Mouse (Mus musculus) forebrain, embryonic 10.5 days (tissue): ENCODE results near the gene E130208F15Rik. TPM values are rescaled to one million over a fixed set of nuclear protein-coding genes. Genes with fewer than 3 reads are reported as not detected.

ENCODE experiments used
- DNase-seq: peaks from one replicate; pipeline ENCODE4 v3.0.0-alpha.2; 2017; ENCODE audit warnings: low spot score; ENCODE audit errors: extremely low spot score
- H3K27ac ChIP-seq: fragments of 300-500 bp; sonication (generic); 2 replicates; pipeline ENCODE4 v1.5.1; 2016; ENCODE audit warnings: mild to moderate bottlenecking
- H3K27me3 ChIP-seq: fragments of 300-500 bp; sonication (generic); 2 replicates; pipeline ENCODE4 v1.6.1; 2016; ENCODE audit warnings: mild to moderate bottlenecking; ENCODE audit not compliant: poor library complexity, severe bottlenecking
- H3K36me3 ChIP-seq: fragments of 300-500 bp; sonication (generic); replicated peaks from 2 replicates; pipeline ENCODE4 v1.6.1; 2016; ENCODE audit warnings: mild to moderate bottlenecking, moderate library complexity
- H3K4me1 ChIP-seq: fragments of 300-500 bp; sonication (generic); 2 replicates; pipeline ENCODE4 v1.6.1; 2016
- H3K4me3 ChIP-seq: fragments of 300-500 bp; sonication (generic); 2 replicates; pipeline ENCODE4 v1.5.1; 2016; ENCODE audit warnings: mild to moderate bottlenecking, moderate library complexity
- H3K9me3 ChIP-seq: fragments of 300-500 bp; sonication (generic); 2 replicates; pipeline ENCODE4 v1.6.1; 2016; ENCODE audit warnings: mild to moderate bottlenecking, moderate library complexity
- WGBS: fragments of 180-500 bp; shearing (Covaris S2); methylation state at CpG from one replicate; pipeline ENCODE4 v1.1.7; 2016; 5-methylcytosine and 5-hydroxymethylcytosine counted together
- polyA plus RNA-seq: library from polyadenylated mRNA; unstranded; fragments of >200 nt; fragmentation: Nextera tagmentation; extraction: Ambion mirVana; gene quantifications from 2 replicates; pipeline ENCODE4 v1.2.1, GENCODE M21; 2016

The E130208F15Rik gene
- polyA plus RNA-seq, 1 experiment from 2014 or later: 3.0 TPM

- 48% methylated on average over 10 of the region's 10 CpGs for WGBS
- peaks cover 22% of the 10 kb centered on the region for H3K36me3 ChIP-seq
- peaks cover 13% of the 10 kb centered on the region; the same call in 1 of the 2 replicates for H3K27me3 ChIP-seq
- H3K27ac ChIP-seq: peak overlapping the region; percentile 65
- H3K9me3 ChIP-seq: no peaks in the 10 kb centered on the region
- peaks cover 39% of the 10 kb centered on the region for H3K4me1 ChIP-seq
- H3K4me3 ChIP-seq: peak overlapping the region; percentile 22; the same call in 1 of the 2 replicates
- DNase-seq: no peak
These were observed 31.7 kb upstream of the E130208F15Rik start for GRCm38 (mm10) chr7:30289714-30290399.

DNA sequence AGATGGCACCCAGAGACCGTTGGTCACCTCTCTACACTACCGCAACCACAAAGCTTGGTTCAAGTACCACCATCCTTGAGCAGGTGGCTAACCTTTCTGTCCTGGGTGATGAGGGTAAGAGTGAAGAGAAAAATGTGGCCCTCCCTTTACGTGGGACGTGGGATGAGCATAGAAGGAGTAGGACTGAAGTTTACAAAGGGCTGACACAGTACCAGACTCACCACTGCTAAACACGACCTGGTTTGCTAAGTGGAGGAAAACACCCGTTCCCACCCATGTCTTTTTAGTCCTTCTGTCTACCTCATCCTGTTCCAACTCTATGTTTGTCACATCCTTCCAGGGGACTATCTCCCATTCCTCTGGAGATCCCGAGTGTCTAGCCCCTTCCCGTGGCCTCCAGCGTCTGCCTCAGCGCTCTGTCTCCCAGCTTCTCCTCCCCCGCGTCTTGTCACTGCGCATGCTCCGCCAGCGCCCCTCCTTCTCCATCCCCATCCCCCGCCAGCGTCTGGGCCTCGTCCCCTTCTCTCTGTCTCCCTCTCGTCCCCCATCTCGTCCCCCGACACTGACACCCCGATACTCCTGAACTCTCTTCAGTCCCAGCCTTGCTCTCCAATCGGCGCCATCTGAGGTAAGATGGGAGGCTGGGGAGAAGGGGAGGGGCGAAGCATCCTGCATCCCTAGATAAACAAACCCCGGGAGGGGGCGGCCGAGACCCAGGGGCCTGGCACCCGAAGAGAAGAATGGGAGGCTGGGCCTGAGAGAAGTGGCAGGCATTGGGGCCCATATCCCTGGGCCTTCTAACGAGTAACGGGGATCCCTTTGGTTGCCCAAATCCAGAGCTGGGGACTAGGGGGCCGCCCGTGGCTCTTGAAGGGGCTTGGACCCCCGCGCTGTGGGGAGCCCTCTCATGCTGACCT lies 30.1 kb upstream of the E130208F15Rik start, which contains the start of gene Clip3:
Gene Clip3, plus strand, starts transcription at position 514 of the 917 bp plus-strand sequence.
- H3K27ac ChIP-seq: peak within 1 kb of the TSS; percentile 94
- H3K36me3 ChIP-seq: peaks cover 38% of the 10 kb centered on the region
- peaks cover 38% of the 10 kb centered on the region for H3K4me1 ChIP-seq
- H3K9me3 ChIP-seq: no peaks in the 10 kb centered on the region
- H3K27me3 ChIP-seq: peaks cover 13% of the 10 kb centered on the region; the same call in 1 of the 2 replicates
- DNase-seq: peak; percentile 81
- WGBS: 7% methylated on average over 35 of the region's 35 CpGs
- H3K4me3 ChIP-seq: peak within 1 kb of the TSS; percentile 93

- DNase-seq: no peak
- no peak overlapping the region for H3K27ac ChIP-seq
- no peaks in the 10 kb centered on the region for H3K9me3 ChIP-seq
- H3K27me3 ChIP-seq: peaks cover 9% of the 10 kb centered on the region; the same call in 1 of the 2 replicates
- H3K4me3 ChIP-seq: no peak overlapping the region
- peaks cover 33% of the 10 kb centered on the region for H3K4me1 ChIP-seq
- WGBS: 90% methylated on average over 13 of the region's 13 CpGs
- H3K36me3 ChIP-seq: peaks cover 61% of the 10 kb centered on the region
These were observed 27.7 kb upstream of the E130208F15Rik start for GRCm38 (mm10) chr7:30293795-30294194.

- Histone ChIP-seq H3K4me3 (no peak overlapping the region), H3K9me3 (no peaks in the 10 kb centered on the region), H3K27ac (no peak overlapping the region), H3K36me3 (peaks cover 66% of the 10 kb centered on the region), H3K4me1 (peaks cover 31% of the 10 kb centered on the region), H3K27me3 (peaks cover 4% of the 10 kb centered on the region; the same call in 1 of the 2 replicates)
- WGBS: 94% methylated on average over 5 of the region's 5 CpGs
- no peak for DNase-seq
These were observed 27.2 kb upstream of the E130208F15Rik start for GRCm38 (mm10) chr7:30294296-30294695.

- Histone ChIP-seq H3K27me3 (0 out of 2 replicates have a peak, but pooled peaks cover 3% of the 10 kb centered on the region), H3K36me3 (peaks cover 74% of the 10 kb centered on the region), H3K4me3 (no peak overlapping the region), H3K4me1 (peaks cover 24% of the 10 kb centered on the region), H3K9me3 (no peaks in the 10 kb centered on the region), H3K27ac (no peak overlapping the region)
- DNase-seq: no peak
- 78% methylated on average over 10 of the region's 10 CpGs for WGBS
These were observed 26.4 kb upstream of the E130208F15Rik start for GRCm38 (mm10) chr7:30295103-30295502.

- Histone ChIP-seq H3K36me3 (peaks cover 89% of the 10 kb centered on the region), H3K27ac (no peak overlapping the region), H3K4me3 (no peak overlapping the region), H3K9me3 (no peaks in the 10 kb centered on the region), H3K27me3 (no peaks in the 10 kb centered on the region), H3K4me1 (peaks cover 12% of the 10 kb centered on the region)
- no peak for DNase-seq
- 92% methylated on average over 15 of the region's 15 CpGs for WGBS
These were observed 24.7 kb upstream of the E130208F15Rik start for GRCm38 (mm10) chr7:30296816-30297215.

DNA sequence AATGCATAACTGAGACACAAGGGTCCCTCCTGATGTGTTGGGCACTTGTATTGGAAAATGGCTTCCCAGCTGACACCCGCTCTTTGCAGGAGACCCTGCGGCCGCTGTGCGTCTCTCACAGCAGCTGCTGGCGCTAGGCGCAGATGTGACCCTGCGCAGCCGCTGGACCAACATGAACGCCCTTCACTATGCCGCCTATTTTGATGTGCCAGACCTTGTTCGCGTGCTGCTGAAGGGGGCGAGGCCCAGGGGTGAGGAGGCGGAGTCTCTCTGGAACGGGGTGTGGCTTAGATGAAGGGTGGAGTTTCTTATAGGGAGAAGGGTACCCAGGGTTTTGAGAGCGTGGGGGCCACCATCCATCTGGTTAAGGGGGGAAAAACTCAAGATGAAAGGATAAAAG lies 24.3 kb upstream of the E130208F15Rik start:
- Histone ChIP-seq H3K27ac (no peak overlapping the region), H3K9me3 (no peaks in the 10 kb centered on the region), H3K36me3 (peaks cover 93% of the 10 kb centered on the region), H3K4me3 (no peak overlapping the region), H3K4me1 (peaks cover 7% of the 10 kb centered on the region), H3K27me3 (no peaks in the 10 kb centered on the region)
- 85% methylated on average over 16 of the region's 16 CpGs for WGBS
- DNase-seq: no peak

DNA sequence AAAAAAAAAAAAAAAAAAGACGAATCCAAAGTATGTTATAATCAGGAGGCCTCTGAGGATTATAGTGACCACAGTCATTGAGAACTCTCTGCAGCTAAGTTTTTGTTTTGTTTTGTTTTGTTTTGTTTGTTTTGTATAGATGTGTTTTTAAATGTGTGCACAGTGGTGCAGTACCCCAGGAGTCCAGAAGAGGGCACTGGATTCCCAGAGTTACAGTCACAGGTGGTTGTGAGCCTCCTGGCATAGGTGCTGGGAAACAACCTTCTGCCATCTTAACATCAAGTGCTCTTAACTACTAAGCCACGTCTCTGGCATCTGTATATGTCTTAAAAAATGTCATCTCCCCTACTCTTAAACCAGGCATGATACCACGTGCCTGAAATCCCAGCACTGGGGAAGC lies 20.6 kb upstream of the E130208F15Rik start:
- DNase-seq: peak; percentile 34
- no peaks in the 10 kb centered on the region for H3K9me3 ChIP-seq
- H3K27me3 ChIP-seq: no peaks in the 10 kb centered on the region
- peaks cover 90% of the 10 kb centered on the region for H3K36me3 ChIP-seq
- 46% methylated on average over 3 of the region's 3 CpGs for whole genome bisulfite sequencing
- H3K4me3 ChIP-seq: no peak overlapping the region
- no peak overlapping the region for H3K27ac ChIP-seq
- no peaks in the 10 kb centered on the region for H3K4me1 ChIP-seq

DNA sequence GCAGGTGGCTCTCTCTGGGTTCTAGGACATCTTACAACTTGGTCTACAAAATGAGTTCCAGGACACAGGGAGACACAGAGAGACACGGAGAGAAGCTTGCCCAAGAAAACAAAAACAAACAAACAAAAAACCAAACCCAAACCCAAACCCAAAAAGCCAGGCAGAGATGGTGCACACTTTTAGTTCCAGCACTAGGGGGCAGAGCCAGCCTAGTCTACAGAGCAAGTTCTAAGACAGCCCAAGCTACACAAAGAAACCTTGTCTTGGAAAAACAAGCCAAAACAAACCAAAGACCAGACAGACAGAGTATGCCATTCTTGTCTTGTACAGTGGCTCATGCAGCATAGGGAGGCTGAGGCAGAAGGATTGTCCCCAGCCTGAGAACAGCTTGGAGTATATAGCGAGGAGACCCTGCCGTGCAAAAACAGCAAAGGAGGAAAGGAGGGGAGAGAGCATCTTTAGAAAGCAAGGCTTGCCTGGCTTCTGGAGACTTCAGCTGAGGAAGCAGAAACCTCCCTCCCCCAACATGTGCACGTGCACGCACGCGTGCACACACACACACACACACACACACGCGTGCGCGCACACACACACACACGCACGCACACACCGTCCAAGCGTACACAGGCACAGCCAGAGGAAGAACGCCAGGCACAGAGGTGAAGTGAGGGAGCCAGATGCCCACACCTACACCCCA lies 15.3 kb upstream of the E130208F15Rik start:
- Histone ChIP-seq H3K4me1 (peaks cover 24% of the 10 kb centered on the region), H3K9me3 (no peaks in the 10 kb centered on the region), H3K36me3 (peaks cover 67% of the 10 kb centered on the region), H3K27me3 (no peaks in the 10 kb centered on the region), H3K27ac (no peak overlapping the region), H3K4me3 (no peak overlapping the region)
- DNase-seq: no peak
- 93% methylated on average over 16 of the region's 16 CpGs for WGBS

DNA sequence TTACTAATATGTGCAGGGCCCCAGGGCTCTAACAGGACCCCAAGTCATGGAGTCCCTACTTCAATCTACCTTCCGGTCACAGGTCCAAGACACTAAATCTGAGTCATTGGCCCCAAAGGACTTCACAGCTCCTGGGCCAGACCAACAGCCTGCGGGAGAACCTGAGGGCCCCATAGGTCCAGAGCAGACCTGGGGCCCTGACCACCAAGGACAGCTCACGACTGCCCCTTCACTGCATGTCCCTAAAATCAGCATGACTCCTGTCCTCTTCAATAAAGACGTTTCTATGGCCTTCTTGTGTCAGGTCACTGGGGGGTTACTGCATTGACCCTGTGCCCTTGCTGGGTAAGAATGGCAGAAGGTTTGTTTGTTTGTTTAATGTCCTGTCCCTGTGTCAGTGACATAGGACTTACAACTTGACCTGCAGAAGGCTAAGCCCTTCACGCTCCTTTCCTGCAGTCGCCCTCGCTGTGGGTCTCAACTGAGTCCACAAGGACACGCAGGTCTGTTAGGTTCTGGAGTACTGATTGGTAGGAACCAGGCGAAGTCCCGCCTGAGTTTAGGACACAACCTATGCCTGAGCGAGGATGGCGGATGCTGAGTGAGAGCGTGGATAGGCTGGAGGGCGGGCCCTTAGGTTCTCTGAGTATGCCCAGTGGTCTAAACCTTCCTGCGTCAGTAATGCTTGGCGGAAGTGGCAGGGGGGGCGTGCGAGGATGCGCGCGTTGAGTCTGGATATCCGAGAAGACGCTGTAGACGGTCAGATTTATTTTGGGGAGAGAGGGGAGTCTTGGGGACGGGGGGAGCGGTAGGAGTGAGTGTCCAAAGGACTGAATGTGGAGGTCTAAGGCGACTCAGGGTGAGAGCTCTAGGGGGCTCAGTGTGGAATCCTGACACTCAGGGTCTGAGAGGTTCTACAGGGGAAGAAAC lies 13.2 kb upstream of the E130208F15Rik start, which contains the start of gene Alkbh6:
Gene Alkbh6, plus strand, starts transcription at position 642 of the 930 bp plus-strand sequence.
- H3K27me3 ChIP-seq: no peaks in the 10 kb centered on the region
- H3K4me1 ChIP-seq: peaks cover 25% of the 10 kb centered on the region
- H3K36me3 ChIP-seq: peaks cover 66% of the 10 kb centered on the region
- peak; percentile 92 for DNase-seq
- 4% methylated on average over 27 of the region's 27 CpGs for WGBS
- peak within 1 kb of the TSS; percentile 66 for H3K4me3 ChIP-seq
- H3K27ac ChIP-seq: peak within 1 kb of the TSS; percentile 75
- H3K9me3 ChIP-seq: no peaks in the 10 kb centered on the region

DNA sequence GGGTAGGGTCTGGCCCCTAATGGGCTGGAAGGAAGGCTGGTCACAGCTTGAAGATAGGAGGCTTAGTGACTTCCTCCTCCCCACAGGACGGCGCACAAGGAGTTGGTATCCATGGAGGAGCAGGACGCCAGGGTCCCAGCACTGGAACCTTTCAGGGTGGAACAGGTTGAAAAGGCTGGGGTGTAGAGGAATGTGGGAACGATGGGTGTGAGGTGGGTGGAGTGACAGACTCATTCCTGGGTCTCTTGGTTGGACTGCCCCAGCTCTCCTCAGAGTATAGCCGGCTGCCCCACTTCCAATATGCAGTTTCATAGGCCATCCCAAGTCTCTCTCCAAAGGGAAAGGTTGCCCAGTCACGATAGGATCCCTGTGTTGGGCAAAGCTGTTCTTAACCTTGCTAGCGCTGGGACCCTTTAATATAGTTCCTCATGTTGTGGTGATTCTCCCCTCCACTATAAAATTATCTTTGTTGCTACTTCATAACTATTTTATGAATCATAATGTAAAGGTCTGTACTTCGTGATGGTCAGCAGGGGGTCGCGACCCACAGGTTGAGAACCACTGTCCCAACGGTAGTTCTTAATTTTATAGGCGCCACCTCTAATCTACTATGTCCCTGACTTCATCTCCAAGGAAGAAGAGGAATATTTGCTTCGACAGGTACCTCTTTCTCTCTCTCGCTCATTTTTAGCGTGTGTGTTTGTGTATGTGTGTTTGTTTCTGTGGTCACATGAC lies 12.0 kb upstream of the E130208F15Rik start:
- peaks cover 66% of the 10 kb centered on the region for H3K36me3 ChIP-seq
- peaks cover 37% of the 10 kb centered on the region for H3K4me1 ChIP-seq
- peak overlapping the region; percentile 66 for H3K4me3 ChIP-seq
- no peaks in the 10 kb centered on the region for H3K9me3 ChIP-seq
- peak overlapping the region; percentile 75 for H3K27ac ChIP-seq
- no peaks in the 10 kb centered on the region for H3K27me3 ChIP-seq
- no peak for DNase-seq
- 65% methylated on average over 15 of the region's 15 CpGs for WGBS
